Mouse (Mus musculus) olfactory bulb, adult 2 months (tissue): ENCODE results near the gene Amd1. TPM values are rescaled to one million over a fixed set of nuclear protein-coding genes. Genes with fewer than 3 reads are reported as not detected.
A peak's percentile ranks its signal among the peaks of the same experiment; 100 is the strongest.
"Not testable (repeated sequence)": the region's sequence is repeated elsewhere in the genome, so short reads cannot be mapped to it uniquely, and the experiment has no call there.

Source experiments
- H3K27ac ChIP-seq: fragments of 200-500 bp; 2 replicates; pipeline ENCODE4 v1.5.1; 2012; ENCODE audit warnings: low read depth, low read length; ENCODE audit not compliant: insufficient read depth
- H3K4me1 ChIP-seq: fragments of 200-500 bp; 2 replicates; pipeline ENCODE4 v1.6.1; 2012; ENCODE audit warnings: low read length; ENCODE audit not compliant: control insufficient read depth, insufficient read depth
- H3K4me3 ChIP-seq: fragments of 200-500 bp; 2 replicates; pipeline ENCODE4 v1.5.1; 2012; ENCODE audit warnings: mild to moderate bottlenecking, low read depth, low read length, moderate library complexity; ENCODE audit not compliant: insufficient read depth
- CTCF ChIP-seq: fragments of 200-500 bp; IDR thresholded peaks from 2 replicates; pipeline ENCODE4 v1.5.1; 2012; ENCODE audit warnings: low read depth, mild to moderate bottlenecking, low read length, moderate library complexity; ENCODE audit not compliant: insufficient read depth
- POLR2A ChIP-seq: fragments of 200-500 bp; IDR thresholded peaks from 2 replicates; pipeline ENCODE4 v1.6.1; 2012; ENCODE audit warnings: mild to moderate bottlenecking, low read depth, low read length, moderate library complexity; ENCODE audit not compliant: insufficient read depth
- WGBS: fragments of 180-500 bp; shearing (Covaris S2); methylation state at CpG from one replicate; pipeline ENCODE4 v1.1.7; 2018; 5-methylcytosine and 5-hydroxymethylcytosine counted together
- polyA plus RNA-seq: library from polyadenylated mRNA; stranded (reverse); fragments of >200 nt; gene quantifications from 2 replicates; pipeline ENCODE4 v1.2.4, GENCODE M21; 2012; ENCODE audit warnings: low replicate concordance; ENCODE audit not compliant: missing spikeins, insufficient read depth, insufficient read length

Gene Amd1
- polyA plus RNA-seq, 1 experiment, result not detected

DNA sequence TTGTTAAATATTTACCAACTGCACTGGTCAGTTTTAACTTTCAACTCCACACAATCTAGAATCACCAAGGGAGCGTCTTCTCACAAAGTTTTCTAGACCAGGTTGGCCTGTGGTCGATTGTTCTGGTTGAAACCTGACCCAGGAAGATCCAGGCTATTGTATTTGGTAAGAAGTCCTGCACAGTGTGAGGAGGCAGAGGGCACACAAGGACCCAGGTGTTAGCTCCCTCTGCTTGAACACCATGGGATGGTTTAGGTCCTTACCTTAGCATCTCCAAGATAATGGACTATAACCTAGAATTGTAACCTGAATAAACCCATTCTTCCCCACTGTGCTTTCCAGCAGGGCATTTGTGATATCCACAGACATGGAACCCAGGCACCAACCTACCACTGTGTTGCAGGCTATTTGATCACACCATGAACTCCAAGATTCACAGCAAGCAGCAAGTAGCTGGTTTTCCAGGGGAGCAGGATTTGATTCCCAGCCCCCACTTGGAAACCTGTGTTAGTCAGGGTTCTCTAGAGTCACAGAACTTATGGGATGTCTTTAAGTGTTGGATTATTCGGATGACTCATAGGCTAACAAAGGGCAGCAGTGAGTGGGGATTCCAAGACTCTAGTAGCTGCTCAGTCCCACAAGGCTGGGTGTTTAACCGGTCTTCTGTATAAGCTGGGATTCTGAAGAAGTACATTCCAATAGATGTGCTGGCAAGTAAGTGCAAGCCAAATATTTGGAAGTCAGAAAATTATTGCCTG is 6.0 kb upstream of the Amd1 start:
- no peak overlapping the region for H3K4me3 ChIP-seq
- no peaks in the 10 kb centered on the region for H3K4me1 ChIP-seq
- no peak overlapping the region for H3K27ac ChIP-seq
- TF ChIP-seq POLR2A (no peak), CTCF (no peak)
- 60% methylated on average over 4 of the region's 4 CpGs for WGBS

DNA sequence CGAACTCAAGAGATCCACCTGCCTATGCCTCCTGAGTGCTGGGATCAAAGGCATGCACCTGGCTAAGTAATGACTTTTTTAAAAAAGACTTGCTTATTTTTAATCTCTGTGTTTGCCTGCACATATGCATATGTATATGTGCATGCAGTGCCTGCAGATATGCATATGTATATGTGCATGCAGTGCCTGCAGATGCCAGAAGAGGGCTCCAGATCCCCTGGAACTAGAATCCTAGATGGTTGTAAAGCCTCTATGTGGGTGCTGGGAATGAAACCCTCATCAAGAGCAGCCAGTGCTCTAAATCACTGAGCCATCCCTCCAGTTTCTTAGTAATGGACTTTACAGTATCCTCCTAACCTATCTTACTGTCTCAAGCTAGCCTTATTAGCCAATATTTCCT is 4.0 kb upstream of the Amd1 start:
- 83% methylated on average over 1 of the region's 1 CpGs for WGBS
- TF ChIP-seq POLR2A, result no peak
- TF ChIP-seq CTCF, result no peak
- H3K27ac ChIP-seq, result no peak overlapping the region
- H3K4me3 ChIP-seq, result no peak overlapping the region
- H3K4me1 ChIP-seq, result no peaks in the 10 kb centered on the region

DNA sequence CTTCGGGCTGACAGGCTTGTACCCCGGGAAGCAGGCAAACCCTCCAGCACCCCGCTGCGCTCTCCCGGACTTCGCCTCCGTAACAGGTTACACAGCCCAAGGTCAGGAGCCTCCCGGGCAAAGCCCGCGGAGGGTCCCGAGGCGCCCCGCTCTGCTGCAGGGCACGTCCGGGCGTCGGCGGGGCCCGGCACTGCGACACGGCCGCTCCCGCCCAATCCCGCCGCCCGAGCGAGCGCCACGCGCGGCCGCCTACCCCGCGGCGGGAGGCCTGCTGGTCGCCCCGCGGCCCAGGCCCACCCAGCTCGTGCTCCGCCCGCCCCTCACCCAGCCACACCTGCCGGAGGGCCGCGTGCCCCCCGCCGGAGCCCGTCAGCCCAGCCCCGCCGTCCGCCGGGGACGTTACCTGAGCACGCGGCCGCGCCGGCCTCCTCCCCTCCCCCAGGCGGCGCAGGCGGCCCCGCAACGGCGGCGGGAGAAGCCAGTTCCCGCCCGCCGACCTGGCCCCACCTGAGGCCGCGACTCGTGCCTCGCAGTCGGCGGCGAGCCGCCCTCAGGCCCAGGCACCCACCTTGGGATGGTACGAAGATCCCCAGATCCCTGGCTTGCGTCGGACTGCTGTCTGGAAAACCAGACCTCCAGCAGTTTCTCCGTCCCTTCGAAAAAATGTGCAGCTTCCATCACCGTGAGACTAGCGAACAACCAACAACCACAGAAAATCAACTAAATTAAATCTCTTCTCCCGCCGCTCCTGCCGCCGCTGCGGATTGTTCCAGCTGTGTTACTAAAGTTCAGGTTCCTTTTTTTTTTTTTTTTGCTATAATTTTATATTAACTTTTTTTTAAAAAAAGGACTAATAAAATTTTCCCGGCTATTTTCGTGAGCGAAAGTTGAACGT is 558 bp downstream of the Amd1 start:
- under 1% methylated on average over 81 of the region's 91 CpGs for WGBS
- Histone ChIP-seq H3K27ac (peak overlapping the region; percentile 6; the same call in 1 of the 2 replicates), H3K4me3 (peak overlapping the region; percentile 71)
- H3K4me1 ChIP-seq, result not testable (repeated sequence)

DNA sequence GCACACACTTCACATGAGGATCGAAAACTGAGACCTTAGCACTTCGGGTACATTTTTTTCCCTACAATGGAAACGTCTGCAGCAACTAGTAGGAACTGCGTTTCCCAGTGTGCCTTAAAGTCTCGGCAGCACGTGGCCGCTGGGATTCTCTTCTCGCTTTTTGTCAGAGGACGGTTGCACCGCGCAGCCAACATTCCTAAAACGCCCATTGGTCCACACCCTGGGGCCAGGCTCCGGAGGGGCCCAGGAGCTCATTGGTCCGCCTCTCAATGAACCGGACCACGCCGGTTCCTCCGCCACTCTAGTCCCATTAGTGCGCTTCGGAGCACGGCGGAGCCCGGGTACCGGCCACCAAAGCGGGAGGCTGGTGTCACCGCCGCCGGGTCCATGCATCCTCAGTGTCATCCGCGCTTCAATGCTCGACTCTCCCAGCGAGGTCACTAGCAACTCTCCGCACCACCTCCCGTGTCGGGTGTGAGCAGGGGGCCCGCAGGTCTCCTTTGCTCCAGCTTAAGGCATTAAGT is 1.3 kb downstream of the Amd1 start:
- Histone ChIP-seq H3K4me3 (peak overlapping the region; percentile 71), H3K4me1 (peaks cover 9% of the 10 kb centered on the region; the same call in 1 of the 2 replicates), H3K27ac (peak overlapping the region; percentile 6; the same call in 1 of the 2 replicates)
- TF ChIP-seq CTCF (no peak), POLR2A (0 out of 2 replicates have a peak, but pooled peaks have one; percentile 21)
- WGBS, result under 1% methylated on average over 36 of the region's 36 CpGs

DNA sequence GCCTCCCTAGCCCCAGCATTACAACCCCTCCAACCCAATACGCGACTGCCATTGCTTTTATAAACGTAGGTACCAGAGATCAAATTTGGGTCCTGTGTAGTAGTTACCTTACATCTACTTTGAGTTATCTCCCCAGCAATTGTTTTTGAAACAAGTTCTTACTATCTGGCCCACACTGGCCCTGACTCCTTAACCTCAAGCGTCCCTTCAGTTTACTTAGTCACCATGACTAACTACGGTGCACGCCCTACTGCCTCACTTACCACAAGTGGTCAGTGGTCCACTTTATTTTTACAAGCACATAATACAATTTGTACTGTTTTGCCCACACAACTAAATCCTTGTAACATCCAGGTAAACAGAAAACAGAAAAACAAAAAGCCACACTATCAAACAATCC is 9.3 kb downstream of the Amd1 start:
- no peak for TF ChIP-seq POLR2A
- TF ChIP-seq CTCF, result no peak
- H3K27ac ChIP-seq, result no peak overlapping the region
- WGBS, result 96% methylated on average over 6 of the region's 6 CpGs
- peaks cover 6% of the 10 kb centered on the region; the same call in 1 of the 2 replicates for H3K4me1 ChIP-seq
- H3K4me3 ChIP-seq, result no peak overlapping the region

DNA sequence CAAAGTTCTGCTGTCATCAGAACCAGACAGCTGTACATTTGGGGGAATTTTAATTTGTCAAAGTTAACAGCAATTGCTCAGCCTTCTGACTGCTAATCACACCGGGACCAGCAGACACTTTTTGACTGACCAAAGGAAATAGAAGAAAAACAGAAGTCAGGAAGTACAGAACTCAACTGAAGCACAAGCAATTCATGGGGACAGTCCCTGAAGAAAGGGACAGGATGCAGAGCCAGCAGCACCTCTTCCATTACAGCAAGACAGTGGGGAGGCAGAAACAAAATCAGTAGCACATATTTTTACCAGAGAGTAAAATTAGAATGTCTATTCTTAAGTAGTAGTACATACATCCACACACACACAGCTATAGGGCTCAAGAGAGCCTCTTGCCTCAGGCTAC is 15.2 kb downstream of the Amd1 start:
- WGBS, result 93% methylated on average over 1 of the region's 1 CpGs
- no peak for TF ChIP-seq POLR2A
- no peak for TF ChIP-seq CTCF
- no peak overlapping the region for H3K27ac ChIP-seq
- no peaks in the 10 kb centered on the region for H3K4me1 ChIP-seq
- H3K4me3 ChIP-seq, result no peak overlapping the region

DNA sequence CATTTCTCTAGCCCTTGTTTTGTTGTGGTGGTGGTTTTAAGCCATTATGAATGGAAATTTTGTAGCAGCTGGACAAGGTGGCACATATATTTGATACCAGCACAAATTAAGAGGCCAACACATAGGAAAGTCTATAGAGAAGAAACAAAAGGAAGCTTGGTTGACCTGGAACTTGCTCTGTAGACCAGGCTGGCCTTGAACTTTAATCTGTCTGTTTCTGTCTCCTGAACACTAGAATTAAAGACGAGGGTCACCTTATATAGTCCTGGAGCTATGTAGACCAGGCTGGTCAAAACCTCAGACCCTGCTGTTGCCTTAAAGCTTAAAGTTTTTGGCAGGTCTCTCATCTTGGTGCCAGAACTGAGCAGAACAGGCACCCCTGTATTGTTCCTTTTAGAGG is 16.4 kb downstream of the Amd1 start:
- WGBS, result 91% methylated on average over 1 of the region's 1 CpGs

DNA sequence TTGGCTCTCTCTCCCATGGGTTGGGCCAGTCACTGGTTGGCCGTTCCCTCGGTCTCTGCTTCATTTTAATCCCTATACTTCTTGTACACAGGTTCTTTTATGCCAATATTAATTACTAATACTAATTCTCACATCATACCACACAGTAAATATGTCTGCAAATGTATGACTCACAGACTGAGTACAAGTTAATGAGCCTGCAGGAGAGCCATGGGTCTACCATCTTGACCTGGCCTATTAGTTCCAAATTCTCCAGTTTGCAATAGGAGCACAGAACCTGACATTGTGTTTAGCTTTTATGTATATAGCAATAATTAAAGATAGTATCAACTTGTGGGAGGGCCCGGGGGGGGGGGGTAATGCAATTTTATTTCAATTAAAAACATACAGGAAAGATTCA is 17.0 kb downstream of the Amd1 start:
- WGBS, result 97% methylated on average over 3 of the region's 3 CpGs
- no peak overlapping the region for H3K4me3 ChIP-seq
- TF ChIP-seq POLR2A (no peak), CTCF (no peak)
- H3K27ac ChIP-seq, result no peak overlapping the region
- no peaks in the 10 kb centered on the region for H3K4me1 ChIP-seq

More for the DNA sequence above, 16.4 kb downstream of the Amd1 start:
- TF ChIP-seq POLR2A, result no peak
- TF ChIP-seq CTCF, result no peak
- Histone ChIP-seq H3K27ac (no peak overlapping the region), H3K4me1 (no peaks in the 10 kb centered on the region), H3K4me3 (no peak overlapping the region)
